Mouse (Mus musculus): ENCODE measurements at regions not wholly inside any gene's neighbourhood (a gene's known extent, or its start where the extent isn't known, plus 50 kb on each side); places are given as distances from the start of the nearest gene placed in this dataset.

DNA sequence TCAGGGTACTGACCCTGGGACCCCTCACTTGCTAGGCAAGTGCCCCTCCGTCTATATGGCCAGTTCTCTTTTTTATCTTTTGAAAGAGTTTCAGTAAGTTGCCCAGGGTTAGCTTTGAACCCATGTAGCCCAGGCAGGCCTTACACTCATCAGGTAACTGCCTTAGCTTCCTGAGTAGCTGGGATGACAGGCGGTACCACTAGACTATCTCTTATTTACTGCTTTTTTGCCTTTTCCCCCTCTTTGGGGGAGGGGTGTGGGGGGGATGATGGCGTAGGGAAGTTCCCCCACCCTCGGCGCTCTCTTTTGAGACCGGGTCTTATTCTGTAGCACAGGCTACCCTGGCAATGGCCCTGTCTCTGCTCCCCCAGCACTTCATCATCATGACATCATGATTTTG is 106.9 kb downstream of the Sox2 start:
- Histone ChIP-seq H3K4me1 (ENCODE audit: control insufficient read depth, insufficient read depth, low read length) (no peaks in the 10 kb centered on the region), H3K4me3 (ENCODE audit: low read depth, low read length) (no peak overlapping the region), H3K4me2 (ENCODE audit: low read depth) (no peak overlapping the region), H3K27ac (ENCODE audit: low read depth, low read length) (no peak overlapping the region), H3K9me3 (ENCODE audit: control insufficient read depth, low read length) (no peaks in the 10 kb centered on the region), H3K36me3 (ENCODE audit: control insufficient read depth, insufficient read depth, low read length) (no peaks in the 10 kb centered on the region), H3K27me3 (ENCODE audit: control insufficient read depth, insufficient read depth, low read length) (no peaks in the 10 kb centered on the region), H3K9ac (ENCODE audit: low read length) (no peak overlapping the region)
- no peak for DNase-seq (ENCODE audit: low spot score)
- no peak for ATAC-seq (ENCODE audit: insufficient read depth, low FRiP score, low TSS enrichment)
- WGBS = 46% methylated on average over 6 of the region's 6 CpGs

DNA sequence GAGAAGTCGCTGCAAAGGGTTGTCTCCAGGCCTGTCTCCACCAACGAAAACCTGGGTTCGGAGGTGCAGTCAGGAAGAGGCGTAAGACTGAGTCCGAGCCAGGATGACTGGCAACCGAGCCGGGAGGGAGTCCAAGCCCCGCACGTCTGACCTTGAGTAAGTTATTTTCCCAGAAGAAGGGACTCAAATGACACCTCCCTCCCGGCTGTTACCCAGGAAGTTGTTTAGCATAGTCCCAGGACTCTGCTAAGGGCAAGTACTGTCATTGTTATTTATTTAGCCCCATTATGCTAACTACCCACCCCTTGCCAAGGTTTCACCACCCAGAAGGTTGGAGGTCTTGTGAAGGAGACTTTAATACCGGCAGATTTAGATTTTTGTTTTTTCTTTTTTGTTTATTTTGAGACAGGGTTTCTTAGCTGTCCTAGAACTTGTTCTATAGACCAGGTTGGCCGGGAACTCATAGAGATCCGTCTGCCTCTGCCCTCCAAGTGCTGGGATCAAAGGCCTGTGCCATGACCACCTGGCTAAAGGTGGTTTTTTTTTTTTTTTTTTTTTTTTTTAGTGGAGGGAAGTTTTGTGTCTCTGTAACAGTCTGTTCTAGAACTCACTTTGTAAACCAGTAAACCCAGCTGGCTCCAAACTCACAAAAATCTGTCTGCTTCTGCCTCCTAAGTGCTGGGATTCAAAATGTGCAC is 107.8 kb downstream of the Sox2 start:
- Histone ChIP-seq H3K36me3 (ENCODE audit: control insufficient read depth, insufficient read depth, low read length) (no peaks in the 10 kb centered on the region), H3K27me3 (ENCODE audit: control insufficient read depth, insufficient read depth, low read length) (no peaks in the 10 kb centered on the region), H3K4me2 (ENCODE audit: low read depth) (no peak overlapping the region), H3K9ac (ENCODE audit: low read length) (no peak overlapping the region), H3K4me3 (ENCODE audit: low read depth, low read length) (no peak overlapping the region), H3K27ac (ENCODE audit: low read depth, low read length) (no peak overlapping the region), H3K4me1 (ENCODE audit: control insufficient read depth, insufficient read depth, low read length) (no peaks in the 10 kb centered on the region), H3K9me3 (ENCODE audit: control insufficient read depth, low read length) (no peaks in the 10 kb centered on the region)
- DNase-seq (ENCODE audit: low spot score) (no peak), ATAC-seq (ENCODE audit: insufficient read depth, low FRiP score, low TSS enrichment) (no peak)
- WGBS = 22% methylated on average over 13 of the region's 13 CpGs

DNA sequence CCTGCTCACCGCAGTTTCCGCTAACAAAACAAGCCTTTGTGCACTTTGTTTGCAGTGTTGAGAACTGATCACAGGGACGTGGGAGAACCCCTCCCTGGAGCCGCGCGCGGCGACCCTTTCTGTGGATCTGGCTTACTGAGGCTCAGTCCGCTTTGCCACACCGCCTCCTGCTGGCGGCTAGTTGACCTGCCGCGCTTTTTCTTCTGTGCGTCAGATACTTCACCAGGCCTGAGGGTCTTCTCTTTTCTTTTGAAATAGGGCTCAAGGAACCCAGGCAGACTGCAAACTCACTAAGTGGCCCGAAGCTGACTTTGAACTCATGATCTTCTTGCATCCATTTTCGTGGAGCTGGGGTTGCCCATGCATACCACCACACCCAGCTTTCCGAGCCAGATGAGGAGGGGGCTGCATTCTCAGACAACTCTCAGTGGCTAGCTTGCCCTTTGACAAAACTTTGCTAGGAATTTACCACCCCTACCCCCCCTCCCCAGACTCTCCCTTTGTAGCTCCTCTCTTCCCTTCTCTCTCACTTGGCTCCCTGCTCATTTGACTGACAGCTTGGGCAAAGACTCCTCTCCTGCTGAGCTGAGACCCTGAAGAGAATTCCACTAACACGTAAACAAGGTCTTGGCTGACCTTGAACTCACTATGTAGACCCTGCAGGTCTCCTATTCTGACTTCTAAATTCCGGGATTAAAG is 109.9 kb downstream of the Sox2 start:
- Histone ChIP-seq H3K4me3 (ENCODE audit: low read depth, low read length) (no peak overlapping the region), H3K4me1 (ENCODE audit: control insufficient read depth, insufficient read depth, low read length) (no peaks in the 10 kb centered on the region), H3K27me3 (ENCODE audit: control insufficient read depth, insufficient read depth, low read length) (no peaks in the 10 kb centered on the region), H3K9ac (ENCODE audit: low read length) (no peak overlapping the region), H3K27ac (ENCODE audit: low read depth, low read length) (no peak overlapping the region), H3K9me3 (ENCODE audit: control insufficient read depth, low read length) (no peaks in the 10 kb centered on the region), H3K36me3 (ENCODE audit: control insufficient read depth, insufficient read depth, low read length) (no peaks in the 10 kb centered on the region), H3K4me2 (ENCODE audit: low read depth) (no peak overlapping the region)
- WGBS = 84% methylated on average over 19 of the region's 19 CpGs
- ATAC-seq (ENCODE audit: insufficient read depth, low FRiP score, low TSS enrichment) = no peak
- DNase-seq (ENCODE audit: low spot score) = no peak

- WGBS = 68% methylated on average over 7 of the region's 7 CpGs
These were observed 111.1 kb downstream of the Sox2 start for GRCm38 (mm10) chr3:34761162-34761769.

DNA sequence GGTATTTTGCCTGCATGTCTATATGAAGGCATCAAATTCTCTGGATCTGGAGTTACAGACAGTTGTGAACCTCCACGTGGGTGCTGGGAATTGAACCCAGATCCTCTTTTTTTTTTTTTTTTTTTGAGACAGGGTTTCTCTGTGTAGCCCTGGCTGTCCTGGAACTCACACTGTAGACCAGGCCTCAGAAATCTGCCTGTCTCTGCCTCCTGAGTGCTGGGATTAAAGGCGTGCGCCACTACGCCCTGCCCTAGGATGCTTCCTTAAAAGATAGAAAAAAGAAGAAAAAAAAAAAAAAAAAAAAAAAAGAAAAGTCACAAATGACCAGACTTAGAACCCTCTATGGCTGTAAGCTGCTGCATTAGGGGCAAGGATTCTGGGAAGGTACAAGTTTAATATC is 111.6 kb downstream of the Sox2 start:
- Histone ChIP-seq H3K27ac (ENCODE audit: low read depth, low read length) (no peak overlapping the region), H3K36me3 (ENCODE audit: control insufficient read depth, insufficient read depth, low read length) (no peaks in the 10 kb centered on the region), H3K27me3 (ENCODE audit: control insufficient read depth, insufficient read depth, low read length) (no peaks in the 10 kb centered on the region), H3K4me1 (ENCODE audit: control insufficient read depth, insufficient read depth, low read length) (no peaks in the 10 kb centered on the region), H3K9me3 (ENCODE audit: control insufficient read depth, low read length) (no peaks in the 10 kb centered on the region), H3K4me3 (ENCODE audit: low read depth, low read length) (no peak overlapping the region), H3K4me2 (ENCODE audit: low read depth) (no peak overlapping the region), H3K9ac (ENCODE audit: low read length) (no peak overlapping the region)
- no peak for DNase-seq (ENCODE audit: low spot score)
- 94% methylated on average over 4 of the region's 4 CpGs for WGBS
- ATAC-seq (ENCODE audit: insufficient read depth, low FRiP score, low TSS enrichment) = no peak

More at GRCm38 (mm10) chr3:34761162-34761769, 111.1 kb downstream of the Sox2 start:
- H3K4me3 ChIP-seq (ENCODE audit: low read depth, low read length) = no peak overlapping the region
- H3K36me3 ChIP-seq (ENCODE audit: control insufficient read depth, insufficient read depth, low read length) = no peaks in the 10 kb centered on the region
- H3K27ac ChIP-seq (ENCODE audit: low read depth, low read length) = no peak overlapping the region
- H3K27me3 ChIP-seq (ENCODE audit: control insufficient read depth, insufficient read depth, low read length) = no peaks in the 10 kb centered on the region
- no peaks in the 10 kb centered on the region for H3K9me3 ChIP-seq (ENCODE audit: control insufficient read depth, low read length)
- H3K9ac ChIP-seq (ENCODE audit: low read length) = no peak overlapping the region
- DNase-seq (ENCODE audit: low spot score) (no peak), ATAC-seq (ENCODE audit: insufficient read depth, low FRiP score, low TSS enrichment) (no peak)
- H3K4me1 ChIP-seq (ENCODE audit: control insufficient read depth, insufficient read depth, low read length) = no peaks in the 10 kb centered on the region
- no peak overlapping the region for H3K4me2 ChIP-seq (ENCODE audit: low read depth)

DNA sequence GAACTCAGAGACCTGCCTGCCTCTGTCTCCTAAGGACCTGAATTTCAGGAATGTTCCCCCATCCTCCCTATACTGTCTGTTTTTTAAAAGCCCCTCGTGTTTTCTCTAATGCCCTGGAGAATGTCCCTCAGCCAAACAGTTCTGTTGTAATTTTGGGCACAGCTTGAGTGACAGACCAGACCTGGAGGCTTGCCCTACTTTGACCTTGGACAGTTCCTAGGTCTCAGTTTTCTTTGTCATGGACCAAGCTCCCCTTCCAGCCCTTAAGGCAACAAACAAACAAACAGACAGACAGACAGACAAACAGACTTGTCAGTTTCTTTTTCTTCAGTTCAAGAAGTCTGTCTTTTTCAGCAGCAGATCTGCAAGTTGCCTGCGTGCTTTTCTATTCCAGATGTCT is 114.4 kb downstream of the Sox2 start:
- Histone ChIP-seq H3K27me3 (ENCODE audit: control insufficient read depth, insufficient read depth, low read length) (no peaks in the 10 kb centered on the region), H3K4me2 (ENCODE audit: low read depth) (no peak overlapping the region), H3K9ac (ENCODE audit: low read length) (no peak overlapping the region), H3K27ac (ENCODE audit: low read depth, low read length) (no peak overlapping the region), H3K36me3 (ENCODE audit: control insufficient read depth, insufficient read depth, low read length) (no peaks in the 10 kb centered on the region), H3K4me3 (ENCODE audit: low read depth, low read length) (no peak overlapping the region), H3K4me1 (ENCODE audit: control insufficient read depth, insufficient read depth, low read length) (no peaks in the 10 kb centered on the region), H3K9me3 (ENCODE audit: control insufficient read depth, low read length) (no peaks in the 10 kb centered on the region)
- no peak for DNase-seq (ENCODE audit: low spot score)
- 77% methylated on average over 2 of the region's 2 CpGs for WGBS
- no peak for ATAC-seq (ENCODE audit: insufficient read depth, low FRiP score, low TSS enrichment)

- H3K4me2 ChIP-seq (ENCODE audit: low read depth) = no peak overlapping the region
These were observed 114.9 kb downstream of the Sox2 start for GRCm38 (mm10) chr3:34765151-34765550.

GRCm38 (mm10) chr3:34769818-34770217 is 119.6 kb downstream of the Sox2 start:
- no peak overlapping the region for H3K4me2 ChIP-seq (ENCODE audit: low read depth)
- H3K4me3 ChIP-seq (ENCODE audit: low read depth, low read length) = no peak overlapping the region
- 37% methylated on average over 2 of the region's 3 CpGs for WGBS
- DNase-seq (ENCODE audit: low spot score) (no peak), ATAC-seq (ENCODE audit: insufficient read depth, low FRiP score, low TSS enrichment) (no peak)
- H3K9ac ChIP-seq (ENCODE audit: low read length) = no peak overlapping the region
- H3K9me3 ChIP-seq (ENCODE audit: control insufficient read depth, low read length) = no peaks in the 10 kb centered on the region
- no peak overlapping the region for H3K27ac ChIP-seq (ENCODE audit: low read depth, low read length)
- H3K36me3 ChIP-seq (ENCODE audit: control insufficient read depth, insufficient read depth, low read length) = no peaks in the 10 kb centered on the region
- no peaks in the 10 kb centered on the region for H3K27me3 ChIP-seq (ENCODE audit: control insufficient read depth, insufficient read depth, low read length)
- no peaks in the 10 kb centered on the region for H3K4me1 ChIP-seq (ENCODE audit: control insufficient read depth, insufficient read depth, low read length)

More at GRCm38 (mm10) chr3:34765151-34765550, 114.9 kb downstream of the Sox2 start:
- H3K36me3 ChIP-seq (ENCODE audit: control insufficient read depth, insufficient read depth, low read length) = no peaks in the 10 kb centered on the region
- H3K9ac ChIP-seq (ENCODE audit: low read length) = no peak overlapping the region
- H3K9me3 ChIP-seq (ENCODE audit: control insufficient read depth, low read length) = no peaks in the 10 kb centered on the region
- H3K4me1 ChIP-seq (ENCODE audit: control insufficient read depth, insufficient read depth, low read length) = no peaks in the 10 kb centered on the region
- no peak overlapping the region for H3K4me3 ChIP-seq (ENCODE audit: low read depth, low read length)
- DNase-seq (ENCODE audit: low spot score) = no peak
- H3K27ac ChIP-seq (ENCODE audit: low read depth, low read length) = no peak overlapping the region
- no peaks in the 10 kb centered on the region for H3K27me3 ChIP-seq (ENCODE audit: control insufficient read depth, insufficient read depth, low read length)
- 87% methylated on average over 6 of the region's 6 CpGs for WGBS
- ATAC-seq (ENCODE audit: insufficient read depth, low FRiP score, low TSS enrichment) = no peak

GRCm38 (mm10) chr3:34770271-34770670 is 120.1 kb downstream of the Sox2 start:
- H3K9ac ChIP-seq (ENCODE audit: low read length) = no peak overlapping the region
- H3K4me3 ChIP-seq (ENCODE audit: low read depth, low read length) = no peak overlapping the region
- no peak for DNase-seq (ENCODE audit: low spot score)
- no peak for ATAC-seq (ENCODE audit: insufficient read depth, low FRiP score, low TSS enrichment)
- H3K9me3 ChIP-seq (ENCODE audit: control insufficient read depth, low read length) = no peaks in the 10 kb centered on the region
- H3K27me3 ChIP-seq (ENCODE audit: control insufficient read depth, insufficient read depth, low read length) = no peaks in the 10 kb centered on the region
- no peak overlapping the region for H3K27ac ChIP-seq (ENCODE audit: low read depth, low read length)
- 79% methylated on average over 6 of the region's 6 CpGs for WGBS
- no peaks in the 10 kb centered on the region for H3K36me3 ChIP-seq (ENCODE audit: control insufficient read depth, insufficient read depth, low read length)
- no peaks in the 10 kb centered on the region for H3K4me1 ChIP-seq (ENCODE audit: control insufficient read depth, insufficient read depth, low read length)
- no peak overlapping the region for H3K4me2 ChIP-seq (ENCODE audit: low read depth)
